Mouse (Mus musculus) liver, adult 10 weeks (tissue): ENCODE data around the gene Rnf180. TPM values are rescaled to one million over a fixed set of nuclear protein-coding genes. Genes with fewer than 3 reads are reported as not detected.

Experiments used
- polyA plus RNA-seq: library from polyadenylated mRNA; stranded (reverse); fragments of 350-450 nt; fragmentation: Illumina TruSeq; extraction: RNeasy Lipid Tissue Mini Kit (QIAGEN cat#74804); gene quantifications from one replicate; pipeline ENCODE4 v1.2.3, GENCODE M21; 2014; ENCODE audit warnings: low read depth, low replicate concordance

Gene Rnf180
- polyA plus RNA-seq, result 0.56 TPM

DNA sequence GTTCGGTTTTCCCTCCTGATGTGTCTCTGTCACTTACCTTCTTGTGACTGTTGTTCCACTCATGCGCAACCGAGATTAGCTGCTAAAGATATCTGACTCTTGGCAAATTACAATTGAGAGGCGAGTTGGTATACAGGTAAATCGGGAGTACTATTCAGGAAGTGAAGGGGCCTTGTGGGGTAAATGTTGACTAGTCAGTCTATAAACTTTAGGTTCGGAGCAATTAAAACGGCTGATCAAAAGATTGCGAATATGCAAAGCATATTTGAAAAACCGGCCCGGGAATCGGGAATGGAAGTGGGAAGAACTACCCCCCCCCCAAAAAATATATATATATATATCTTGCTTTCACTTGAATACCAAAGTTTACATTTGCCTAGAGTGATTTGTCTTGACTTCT lies at the start of gene Rnf180:
TSS of gene Rnf180 (minus strand) at position 101 of the 400 bp plus-strand sequence.

DNA sequence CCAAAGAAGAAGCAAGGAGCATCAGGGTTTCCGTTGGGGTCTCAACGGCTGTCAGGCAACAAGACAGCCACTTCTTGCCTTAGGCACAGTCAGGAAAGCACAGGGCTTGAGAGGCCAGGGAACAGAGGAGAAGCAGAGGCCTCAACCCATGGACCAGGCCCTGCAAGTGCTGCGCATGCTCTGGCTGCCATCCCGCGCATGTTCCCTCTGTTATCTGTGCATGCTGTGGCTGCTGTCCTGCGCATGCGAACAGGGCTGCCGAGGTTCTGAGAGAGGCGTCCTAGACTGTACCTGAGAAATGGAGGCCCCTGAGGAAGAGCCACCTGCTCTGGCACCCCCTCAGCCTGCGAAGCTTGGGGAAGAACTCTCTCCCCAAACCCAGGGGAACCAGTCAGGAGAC lies 212.8 kb downstream of the Rnf180 start, which contains the start of gene 4933425L06Rik:
TSS of gene 4933425L06Rik (plus strand) at position 261 of the 400 bp plus-strand sequence.

Other genes with a start within 250 kb of the Rnf180 start
- 0.95 TPM for gene Rgs7bp, start 239.9 kb downstream of the Rnf180 start, polyA plus RNA-seq
- gene 4933425L06Rik, start 212.7 kb downstream of the Rnf180 start, polyA plus RNA-seq, result not detected
- gene Htr1a, start 148.8 kb upstream of the Rnf180 start, polyA plus RNA-seq, result not detected